Mouse (Mus musculus) mesoderm, embryonic 11.5 days (tissue): ENCODE measurements around the gene March6.

Source experiments
- DNase-seq: peaks from one replicate; pipeline ENCODE4 v3.0.0-alpha.2; 2012; ENCODE audit warnings: low read depth, low spot score

The March6 gene

DNA sequence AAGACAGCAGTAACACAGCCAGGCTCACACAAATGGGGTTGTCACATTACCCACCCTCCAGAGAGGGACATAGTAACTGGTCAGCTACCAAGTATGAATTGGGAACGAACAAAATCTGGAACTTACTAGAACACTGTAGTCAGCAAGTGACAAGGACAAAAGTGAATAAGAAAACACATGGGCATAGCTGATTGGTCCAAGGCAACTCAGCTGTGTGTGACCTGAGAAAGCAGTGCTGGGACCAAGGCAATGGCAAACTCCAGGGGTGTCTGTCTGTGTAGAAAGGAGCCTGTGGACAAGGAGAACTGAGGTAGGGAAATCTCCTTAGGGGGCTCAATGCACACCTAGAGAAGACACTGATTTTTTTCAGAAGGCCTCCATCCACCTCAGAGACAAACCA lies 19.1 kb downstream of the March6 start:
- DNase-seq = no peak

DNA sequence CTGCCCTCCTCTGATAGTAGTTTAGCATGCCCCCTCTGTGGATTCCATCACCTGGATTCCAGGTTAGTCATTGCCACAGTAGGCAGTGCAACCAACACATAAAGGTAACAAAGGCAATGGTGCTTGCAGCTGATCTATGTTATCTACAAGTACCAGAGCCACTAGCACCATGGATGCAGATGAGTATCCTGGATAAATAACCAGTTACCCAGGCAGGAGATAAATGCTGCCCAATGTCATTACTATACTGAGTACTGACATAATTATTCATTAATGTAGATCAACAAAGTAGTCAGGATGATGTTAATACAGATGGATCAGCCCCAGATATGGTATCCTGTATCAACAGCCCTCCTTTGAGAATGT lies 19.5 kb downstream of the March6 start:
- DNase-seq = no peak

GRCm38 (mm10) chr15:31510477-31511405 lies 20.1 kb downstream of the March6 start:
- DNase-seq = no peak

DNA sequence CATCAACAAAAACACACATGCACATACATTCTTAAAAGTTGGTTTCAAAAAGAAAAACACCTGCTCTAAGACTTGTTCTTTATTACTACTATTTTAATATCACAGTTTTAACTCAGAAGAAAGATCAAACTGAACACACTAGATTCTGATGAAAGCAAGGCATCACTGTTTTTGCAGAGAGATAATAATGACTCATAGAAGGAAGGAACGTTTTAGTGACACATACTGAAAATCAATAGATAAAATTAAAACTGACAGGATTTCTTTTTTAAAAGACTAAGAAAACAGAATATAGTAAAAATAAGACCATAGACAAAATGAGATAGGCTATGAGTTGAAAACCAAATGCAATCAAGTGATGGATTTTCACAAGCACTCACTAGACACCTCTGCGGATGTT lies 25.8 kb downstream of the March6 start:
- DNase-seq = no peak

DNA sequence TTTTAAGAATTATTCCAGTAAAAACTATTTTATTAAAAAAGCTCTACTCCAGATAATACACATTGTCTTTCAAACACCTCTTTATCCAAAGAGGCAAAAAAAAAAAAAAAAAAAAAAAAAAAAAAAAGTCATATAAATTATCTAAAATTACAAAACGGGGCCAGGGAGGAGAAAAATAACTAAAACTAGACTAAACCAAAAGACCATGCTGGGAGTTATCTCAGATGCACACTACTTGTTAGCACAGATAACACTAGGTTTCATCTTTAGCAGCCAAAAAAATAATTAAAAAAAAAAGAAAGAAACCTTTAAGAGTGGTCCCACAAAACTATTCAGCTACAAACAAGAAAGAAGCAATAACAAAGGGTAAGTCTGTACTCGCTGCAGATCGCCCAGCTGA lies 27.4 kb downstream of the March6 start:
- no peak for DNase-seq

GRCm38 (mm10) chr15:31502996-31503395 lies 27.9 kb downstream of the March6 start:
- DNase-seq = no peak

DNA sequence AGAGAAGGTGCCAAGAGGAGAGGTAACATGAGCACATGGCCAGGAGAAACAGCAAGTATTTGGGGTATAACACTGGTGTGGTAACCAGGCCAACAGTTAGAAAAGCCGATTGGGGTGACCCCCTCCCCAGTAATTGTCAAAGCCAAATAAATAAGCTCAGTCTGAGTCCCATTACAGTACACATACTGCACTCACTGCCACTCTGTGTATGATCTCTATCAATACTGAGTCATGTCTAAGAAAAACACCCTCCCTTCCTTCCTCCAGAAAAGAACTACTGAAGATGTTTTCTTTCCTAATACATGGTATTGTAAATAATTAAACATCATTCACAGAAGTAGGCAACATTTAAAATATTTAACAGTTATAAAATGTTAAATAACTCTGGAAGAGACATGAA lies 28.5 kb downstream of the March6 start:
- DNase-seq = no peak

DNA sequence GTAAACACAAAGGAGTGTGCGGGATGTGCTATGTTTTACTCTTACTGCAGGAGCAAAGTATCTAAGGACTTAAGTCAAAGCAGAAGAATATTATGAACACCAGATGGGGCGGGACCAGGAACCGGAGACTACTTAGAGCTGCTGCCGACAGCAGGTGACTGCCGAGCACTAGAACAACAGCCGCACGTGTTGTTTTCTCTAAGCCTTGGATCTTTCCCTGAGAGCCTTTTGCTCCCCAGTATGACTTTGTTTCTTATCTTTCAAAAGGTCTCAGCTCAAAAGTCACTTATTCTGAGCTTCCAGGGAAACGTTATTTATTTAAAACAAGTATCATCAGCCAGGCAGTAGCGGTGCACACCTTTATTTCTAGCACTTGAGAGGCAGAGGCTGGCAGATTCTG lies 36.0 kb downstream of the March6 start:
- DNase-seq = no peak

DNA sequence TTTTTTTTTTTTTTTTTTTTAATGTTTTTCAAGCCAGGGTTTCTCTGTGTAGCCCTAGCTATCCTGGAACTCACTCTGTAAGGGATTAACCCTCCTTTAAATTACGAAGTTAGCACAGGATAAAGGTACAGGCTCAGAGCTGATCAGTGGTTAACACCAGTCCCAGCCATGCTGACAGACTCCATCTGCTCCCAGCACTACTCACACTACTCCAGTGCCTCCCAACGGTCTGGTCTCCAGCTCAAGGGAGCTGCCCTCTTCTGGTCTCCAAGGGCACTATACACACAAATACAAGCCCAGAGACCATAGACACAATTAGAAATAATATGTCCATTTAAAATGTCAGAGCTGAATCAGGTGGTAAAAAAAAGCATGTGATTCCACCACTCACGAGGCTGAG lies 36.5 kb downstream of the March6 start:
- no peak for DNase-seq

DNA sequence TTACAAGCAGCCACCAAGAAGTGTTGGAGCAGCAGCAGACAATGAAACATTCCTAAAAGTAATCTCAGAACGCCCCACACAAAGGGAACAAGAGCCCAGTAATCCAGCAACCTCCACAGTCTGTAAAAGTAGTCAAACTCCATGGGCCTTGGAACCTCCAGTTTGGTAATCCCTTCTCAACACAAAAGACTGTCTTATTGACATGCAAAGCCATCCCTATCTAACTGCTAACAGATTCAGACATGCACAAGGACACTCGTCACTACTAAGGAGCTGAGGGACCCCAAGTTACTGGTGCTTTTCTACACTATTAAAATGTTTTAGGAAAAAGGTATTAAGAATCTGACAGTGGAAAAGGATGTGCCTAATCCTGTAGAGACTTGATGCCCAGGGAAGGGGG lies 43.4 kb downstream of the March6 start:
- no peak for DNase-seq

- no peak for DNase-seq
Observed at GRCm38 (mm10) chr15:31476678-31477077, 54.2 kb downstream of the March6 start.

DNA sequence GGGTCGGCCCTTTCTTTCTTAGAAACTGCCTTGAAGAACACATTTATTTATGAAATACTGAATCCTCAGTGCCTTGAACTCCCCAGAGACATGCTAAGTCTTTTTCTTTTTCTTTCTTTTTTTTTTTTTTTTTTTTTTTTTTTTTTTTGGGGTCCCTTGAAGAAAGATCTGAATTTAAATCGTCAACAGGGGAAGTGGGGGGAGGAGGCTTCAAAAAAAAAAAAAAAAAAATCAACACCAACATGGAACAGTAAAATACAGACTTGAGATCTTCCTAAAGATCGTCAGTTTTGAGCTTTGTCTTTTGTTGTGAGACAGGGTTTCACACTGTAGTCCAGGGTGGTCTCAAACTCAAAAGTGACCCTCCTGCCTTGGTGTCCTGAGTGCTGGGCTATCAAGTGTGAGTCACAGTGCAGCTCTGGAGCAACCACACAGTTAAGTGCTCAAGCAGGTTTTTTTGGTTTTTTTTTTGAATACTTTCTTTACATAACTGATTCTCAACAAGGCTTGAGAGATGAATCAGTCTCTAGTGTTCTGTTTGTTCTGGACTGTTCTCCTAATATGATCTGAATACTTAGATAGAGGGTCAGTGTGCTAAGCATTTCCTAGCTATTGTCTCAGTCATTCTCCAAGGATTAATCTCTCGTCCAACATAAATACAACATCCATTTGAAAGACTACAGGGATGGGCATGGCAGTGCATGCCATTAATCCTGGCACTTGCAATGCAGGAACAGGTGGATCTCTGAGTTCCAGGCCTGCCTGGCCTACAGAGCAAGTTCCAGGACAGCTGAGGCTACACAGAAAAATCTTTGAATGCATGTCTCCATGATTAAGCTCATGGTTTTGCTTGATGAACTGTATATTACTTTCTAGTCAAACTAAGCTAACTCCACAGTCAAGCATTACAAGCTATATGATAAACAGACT lies 57.9 kb downstream of the March6 start:
- DNase-seq = no peak

DNA sequence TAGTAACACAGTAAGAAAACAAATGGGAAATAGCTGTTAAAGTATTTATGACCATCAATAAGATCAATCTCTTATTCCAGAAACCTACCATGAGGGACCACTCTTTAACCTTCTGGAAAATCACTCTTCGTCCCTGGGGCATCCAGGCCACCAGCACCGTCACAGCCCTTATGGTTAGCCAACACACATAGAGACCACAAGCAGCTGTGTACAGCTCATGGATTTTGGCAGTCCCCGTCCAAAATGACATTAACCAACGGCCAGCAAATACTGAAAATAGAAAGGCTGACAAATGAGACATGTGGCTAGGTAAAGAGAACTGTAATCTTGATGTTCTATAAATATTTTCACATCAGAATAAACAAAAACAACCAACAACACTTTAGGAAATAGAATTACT lies 59.3 kb downstream of the March6 start:
- DNase-seq = no peak

GRCm38 (mm10) chr15:31469497-31469896 lies 61.4 kb downstream of the March6 start:
- no peak for DNase-seq

- DNase-seq = no peak
Observed at GRCm38 (mm10) chr15:31468806-31469205, 62.0 kb downstream of the March6 start.

DNA sequence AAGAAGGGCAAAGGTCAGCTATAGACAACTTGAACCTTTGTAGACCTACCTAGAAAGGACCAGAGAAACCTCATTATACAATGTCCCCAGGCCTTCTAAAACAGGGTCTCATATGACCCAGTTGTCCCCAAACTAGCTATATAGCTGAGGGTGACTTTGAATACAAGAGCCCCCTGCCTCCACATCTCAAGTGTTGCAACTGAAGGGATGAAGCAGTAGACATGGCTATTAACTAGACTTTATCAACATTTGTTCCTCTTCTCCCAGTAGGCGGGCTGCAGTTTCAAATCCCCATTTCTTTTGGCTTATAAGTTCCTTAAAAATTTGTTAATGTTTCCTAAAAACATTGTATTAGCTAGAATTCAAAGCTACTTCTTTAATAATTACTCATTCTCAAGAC lies 64.1 kb downstream of the March6 start:
- no peak for DNase-seq

- DNase-seq = no peak
Observed at GRCm38 (mm10) chr15:31466295-31466694, 64.6 kb downstream of the March6 start.

DNA sequence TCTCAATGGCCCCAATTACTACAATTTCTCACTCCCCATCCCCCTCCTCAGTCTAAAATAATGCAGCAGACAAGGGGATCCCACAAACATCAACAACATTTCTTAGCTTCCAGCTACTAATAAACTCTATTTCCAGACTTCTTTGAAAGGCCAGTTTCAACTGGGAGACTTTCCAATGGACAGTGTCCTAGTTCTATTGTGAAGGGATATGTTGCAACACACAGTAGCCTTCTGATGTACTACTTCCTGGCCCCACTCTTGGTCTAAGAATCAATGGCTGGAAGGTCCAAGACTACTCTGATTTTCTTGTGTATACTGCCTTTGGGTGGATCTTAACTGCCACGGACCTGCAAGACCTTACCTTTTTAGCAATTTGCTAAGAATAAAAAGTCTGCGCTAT lies 65.0 kb downstream of the March6 start:
- no peak for DNase-seq

- no peak for DNase-seq
Observed at GRCm38 (mm10) chr15:31460571-31460970, 70.3 kb downstream of the March6 start.

GRCm38 (mm10) chr15:31458081-31458480 lies 72.8 kb downstream of the March6 start:
- DNase-seq = no peak

DNA sequence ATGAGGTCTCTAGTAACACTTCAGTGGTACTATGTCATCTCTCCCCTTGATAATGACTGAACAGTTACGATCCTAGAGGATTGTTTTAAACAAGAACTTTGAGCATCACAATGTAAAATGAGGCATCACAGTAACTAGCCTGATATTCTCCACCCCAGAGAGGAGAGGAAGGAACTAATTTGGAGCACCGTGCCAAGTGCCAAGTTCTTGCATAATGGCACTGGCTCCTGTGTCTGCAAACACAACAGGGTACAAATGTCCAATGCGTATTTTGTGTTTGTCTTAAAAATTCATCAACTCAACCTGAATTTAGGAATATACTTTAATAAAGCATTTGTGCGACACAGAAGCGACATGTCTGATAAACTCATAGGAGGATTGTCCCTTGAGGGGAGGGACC lies 74.5 kb downstream of the March6 start:
- DNase-seq = no peak

DNA sequence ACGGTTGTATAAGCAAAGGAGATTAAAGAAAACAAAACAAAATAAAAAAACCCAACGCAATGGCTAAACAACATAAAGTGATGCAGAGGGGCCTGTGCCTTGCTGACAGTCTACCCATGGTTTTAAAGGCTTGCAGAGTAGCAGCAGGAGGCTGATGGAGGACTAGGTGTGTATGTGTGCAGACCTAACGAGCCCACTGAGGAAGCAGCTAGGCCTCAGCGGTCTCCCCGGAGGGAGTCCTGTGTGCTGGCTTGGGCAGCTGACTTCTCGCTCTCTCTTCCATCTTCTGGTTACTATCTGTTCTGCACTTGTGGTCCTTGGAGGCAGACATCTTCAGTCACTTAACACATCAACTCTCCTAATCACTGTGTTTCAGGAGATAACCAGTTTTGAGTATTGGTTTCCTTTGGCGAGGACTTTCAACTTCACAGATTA lies 76.0 kb downstream of the March6 start:
- no peak for DNase-seq
